Mouse (Mus musculus) embryonic facial prominence, embryonic 11.5 days (tissue): ENCODE measurements at regions not wholly inside any gene's neighbourhood (a gene's known extent, or its start where the extent isn't known, plus 50 kb on each side); places are given as distances from the start of the nearest gene placed in this dataset.

Experiments used
- ATAC-seq: fragments of 200-750 bp; cut with Nextera tagmentation; replicated peaks from 2 replicates; pipeline ENCODE4 v1.8.0; 2017; ENCODE audit warnings: low read depth; ENCODE audit not compliant: insufficient number of reproducible peaks, low FRiP score, low TSS enrichment
- DNase-seq: peaks from one replicate; pipeline ENCODE4 v3.0.0-alpha.2; 2015; ENCODE audit warnings: low spot score
- H3K27ac ChIP-seq: fragments of 300-500 bp; sonication (generic); replicated peaks from 2 replicates; pipeline ENCODE4 v1.5.1; 2014; ENCODE audit warnings: mild to moderate bottlenecking, low read depth, low read length, control low read depth
- H3K27me3 ChIP-seq: fragments of 300-500 bp; sonication (generic); 2 replicates; pipeline ENCODE4 v1.6.1; 2014; ENCODE audit warnings: mild to moderate bottlenecking, low read length, moderate library complexity, mixed read lengths; ENCODE audit not compliant: control insufficient read depth, insufficient read depth
- H3K36me3 ChIP-seq: fragments of 300-500 bp; sonication (generic); replicated peaks from 2 replicates; pipeline ENCODE4 v1.6.1; 2014; ENCODE audit warnings: low read depth, mild to moderate bottlenecking, low read length, moderate library complexity, mixed read lengths; ENCODE audit not compliant: control insufficient read depth, insufficient read depth
- H3K4me1 ChIP-seq: fragments of 300-500 bp; sonication (generic); 2 replicates; pipeline ENCODE4 v1.6.1; 2014; ENCODE audit warnings: low read length, mixed read lengths; ENCODE audit not compliant: control insufficient read depth, insufficient read depth
- H3K4me2 ChIP-seq: fragments of 300-500 bp; sonication (generic); 2 replicates; pipeline ENCODE4 v1.6.1; 2014; ENCODE audit warnings: low read depth, mild to moderate bottlenecking, control low read depth, low read length, moderate library complexity
- H3K4me3 ChIP-seq: fragments of 300-500 bp; sonication (generic); 2 replicates; pipeline ENCODE4 v1.5.1; 2014; ENCODE audit warnings: low read depth, low read length, control low read depth
- H3K9ac ChIP-seq: fragments of 300-500 bp; sonication (generic); replicated peaks from 2 replicates; pipeline ENCODE4 v1.6.1; 2014; ENCODE audit warnings: mild to moderate bottlenecking, control low read depth, low read length
- H3K9me3 ChIP-seq: fragments of 300-500 bp; sonication (generic); replicated peaks from 2 replicates; pipeline ENCODE4 v1.6.1; 2016; ENCODE audit warnings: mild to moderate bottlenecking, low read length, inconsistent platforms, mixed read lengths; ENCODE audit not compliant: control insufficient read depth
- WGBS: fragments of 180-500 bp; shearing (Covaris S2); extraction: QIAGEN DNeasy Blood & Tissue Kit; methylation state at CpG from one replicate; pipeline ENCODE4 v1.1.7; 2014; 5-methylcytosine and 5-hydroxymethylcytosine counted together

GRCm38 (mm10) chr5:101596996-101597395 lies 67.8 kb downstream of the Nkx6-1 start:
- WGBS: 87% methylated on average over 9 of the region's 9 CpGs

GRCm38 (mm10) chr5:101591236-101591635 lies 73.6 kb downstream of the Nkx6-1 start:
- DNase-seq: no peak
- 68% methylated on average over 5 of the region's 5 CpGs for WGBS
- ATAC-seq: no peak
- Histone ChIP-seq H3K27ac (no peak overlapping the region), H3K4me2 (no peak overlapping the region), H3K4me3 (no peak overlapping the region), H3K9me3 (no peaks in the 10 kb centered on the region), H3K4me1 (no peaks in the 10 kb centered on the region), H3K9ac (no peak overlapping the region), H3K27me3 (no peaks in the 10 kb centered on the region), H3K36me3 (no peaks in the 10 kb centered on the region)

More at GRCm38 (mm10) chr5:101596996-101597395, 67.8 kb downstream of the Nkx6-1 start:
- Histone ChIP-seq H3K4me2 (no peak overlapping the region), H3K27ac (no peak overlapping the region), H3K9me3 (no peaks in the 10 kb centered on the region), H3K27me3 (no peaks in the 10 kb centered on the region), H3K9ac (no peak overlapping the region), H3K4me3 (no peak overlapping the region), H3K36me3 (no peaks in the 10 kb centered on the region), H3K4me1 (no peaks in the 10 kb centered on the region)
- DNase-seq (no peak), ATAC-seq (no peak)

- Histone ChIP-seq H3K27me3 (no peaks in the 10 kb centered on the region), H3K4me1 (no peaks in the 10 kb centered on the region), H3K9ac (no peak overlapping the region), H3K9me3 (no peaks in the 10 kb centered on the region), H3K4me3 (no peak overlapping the region), H3K4me2 (no peak overlapping the region), H3K27ac (no peak overlapping the region), H3K36me3 (no peaks in the 10 kb centered on the region)
- 62% methylated on average over 12 of the region's 13 CpGs for WGBS
- ATAC-seq (no peak), DNase-seq (no peak)
These were observed 74.3 kb downstream of the Nkx6-1 start for GRCm38 (mm10) chr5:101590341-101591124.

- DNase-seq (no peak), ATAC-seq (no peak)
- 78% methylated on average over 15 of the region's 15 CpGs for WGBS
These were observed 91.8 kb downstream of the Nkx6-1 start for GRCm38 (mm10) chr5:101572966-101573365.

GRCm38 (mm10) chr5:101565770-101566169 lies 99.0 kb downstream of the Nkx6-1 start:
- peak; percentile 23 for DNase-seq

More at GRCm38 (mm10) chr5:101572966-101573365, 91.8 kb downstream of the Nkx6-1 start:
- Histone ChIP-seq H3K9ac (no peak overlapping the region), H3K4me1 (no peaks in the 10 kb centered on the region), H3K4me2 (no peak overlapping the region), H3K36me3 (no peaks in the 10 kb centered on the region), H3K9me3 (no peaks in the 10 kb centered on the region), H3K27ac (no peak overlapping the region), H3K27me3 (no peaks in the 10 kb centered on the region), H3K4me3 (no peak overlapping the region)

GRCm38 (mm10) chr5:101560366-101560765 lies 104.4 kb downstream of the Nkx6-1 start:
- no peak for ATAC-seq
- H3K27me3 ChIP-seq: no peaks in the 10 kb centered on the region
- no peaks in the 10 kb centered on the region for H3K4me1 ChIP-seq
- no peak for DNase-seq
- no peak overlapping the region for H3K4me2 ChIP-seq
- no peak overlapping the region for H3K27ac ChIP-seq
- no peak overlapping the region for H3K9ac ChIP-seq
- no peak overlapping the region for H3K4me3 ChIP-seq
- no peaks in the 10 kb centered on the region for H3K36me3 ChIP-seq
- H3K9me3 ChIP-seq: no peaks in the 10 kb centered on the region

More at GRCm38 (mm10) chr5:101565770-101566169, 99.0 kb downstream of the Nkx6-1 start:
- Histone ChIP-seq H3K4me2 (no peak overlapping the region), H3K9ac (no peak overlapping the region), H3K27ac (no peak overlapping the region), H3K4me1 (no peaks in the 10 kb centered on the region), H3K27me3 (no peaks in the 10 kb centered on the region), H3K9me3 (no peaks in the 10 kb centered on the region), H3K4me3 (no peak overlapping the region), H3K36me3 (no peaks in the 10 kb centered on the region)
- WGBS: 35% methylated on average over 7 of the region's 7 CpGs
- ATAC-seq: no peak; the same call in 1 of the 2 replicates

GRCm38 (mm10) chr5:101558279-101558987 lies 106.4 kb downstream of the Nkx6-1 start:
- no peak overlapping the region for H3K27ac ChIP-seq
- no peaks in the 10 kb centered on the region for H3K27me3 ChIP-seq
- H3K9me3 ChIP-seq: no peaks in the 10 kb centered on the region
- WGBS: 75% methylated on average over 13 of the region's 13 CpGs
- DNase-seq (no peak), ATAC-seq (no peak)
- H3K9ac ChIP-seq: no peak overlapping the region
- H3K4me1 ChIP-seq: no peaks in the 10 kb centered on the region
- no peaks in the 10 kb centered on the region for H3K36me3 ChIP-seq
- no peak overlapping the region for H3K4me3 ChIP-seq
- no peak overlapping the region for H3K4me2 ChIP-seq

GRCm38 (mm10) chr5:101557156-101557555 lies 107.6 kb downstream of the Nkx6-1 start:
- 87% methylated on average over 3 of the region's 3 CpGs for WGBS
- no peak overlapping the region for H3K27ac ChIP-seq
- ATAC-seq (no peak), DNase-seq (no peak)
- no peaks in the 10 kb centered on the region for H3K27me3 ChIP-seq
- no peak overlapping the region for H3K4me2 ChIP-seq
- H3K9me3 ChIP-seq: no peaks in the 10 kb centered on the region
- no peak overlapping the region for H3K9ac ChIP-seq
- no peak overlapping the region for H3K4me3 ChIP-seq
- H3K4me1 ChIP-seq: no peaks in the 10 kb centered on the region
- H3K36me3 ChIP-seq: no peaks in the 10 kb centered on the region
